Mouse (Mus musculus): ENCODE results near the gene Edil3.
"Not testable (repeated sequence)": the region's sequence is repeated elsewhere in the genome, so short reads cannot be mapped to it uniquely, and the experiment has no call there.

Edil3 gene

DNA sequence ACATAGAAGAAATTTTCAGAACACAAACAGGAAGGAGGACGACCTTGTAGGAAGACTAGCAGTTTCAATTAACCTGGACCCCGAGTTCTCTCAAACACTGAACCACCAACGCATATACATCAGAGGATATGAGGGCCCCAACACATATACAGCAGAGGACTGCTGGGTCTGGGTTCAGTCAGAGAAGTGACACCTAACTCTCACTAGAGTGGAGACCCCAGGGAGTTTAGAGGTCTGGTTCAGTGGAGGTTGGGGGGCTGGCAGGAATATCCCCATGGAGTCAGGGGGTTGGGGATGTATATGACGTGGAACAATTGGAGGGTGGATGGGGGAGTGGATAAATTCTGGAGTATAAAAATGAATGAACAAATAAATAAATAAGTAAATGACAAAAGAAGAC lies 151.1 kb downstream of the Edil3 start:
- DNase-seq (ENCODE audit: low spot score) = no peak

DNA sequence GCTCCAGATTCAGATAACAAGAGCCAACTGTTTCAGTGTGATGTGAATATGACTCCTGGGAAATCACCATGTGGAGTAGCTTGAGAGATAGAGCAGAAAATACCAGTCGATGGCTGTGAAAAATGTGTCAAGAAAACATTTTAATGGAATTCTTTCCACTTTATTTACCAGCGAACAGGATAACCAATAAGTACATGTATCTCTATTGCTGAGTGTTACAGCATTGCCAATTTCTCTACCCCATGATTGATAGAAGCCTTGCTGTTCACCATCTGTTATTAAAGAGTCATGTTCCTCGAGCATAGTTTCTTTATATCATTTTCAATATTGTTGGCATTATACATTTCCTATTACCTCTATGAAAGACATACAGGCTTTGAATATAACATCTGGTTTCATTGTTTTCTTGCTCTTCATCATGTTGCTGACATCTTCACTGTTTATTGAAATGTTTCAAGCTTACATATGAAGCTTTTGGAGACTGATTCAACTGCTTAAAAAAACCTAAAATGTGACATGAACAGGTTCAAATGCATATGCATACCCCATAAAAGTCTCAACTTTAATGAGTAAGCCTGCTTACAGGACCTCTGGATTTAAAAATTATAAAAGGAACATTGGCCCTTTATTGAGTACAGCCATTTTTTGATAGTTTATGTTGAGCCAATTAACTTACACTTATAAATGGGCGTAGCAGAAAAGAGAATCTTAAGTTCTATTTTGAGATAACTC lies 186.6 kb downstream of the Edil3 start:
- no peak for DNase-seq (ENCODE audit: low spot score)

DNA sequence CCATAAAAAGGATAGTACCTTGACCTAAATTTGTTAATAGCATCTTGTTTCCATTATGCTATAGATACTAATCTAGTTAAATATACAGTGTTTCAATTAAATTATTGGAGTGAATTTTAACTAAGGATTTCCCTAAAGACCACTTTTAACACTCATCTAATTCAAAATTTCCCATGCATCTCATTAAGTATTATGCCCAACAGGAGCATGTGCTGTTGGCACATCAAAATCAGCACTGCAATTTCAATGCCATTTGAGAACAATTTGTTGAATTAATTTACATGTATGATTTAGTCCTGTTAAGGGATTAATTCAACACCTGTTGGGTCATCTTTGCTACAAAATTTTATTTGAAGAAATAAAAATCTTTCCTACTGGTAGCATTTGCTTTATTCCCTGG lies 191.2 kb downstream of the Edil3 start:
- no peak for DNase-seq (ENCODE audit: low spot score)

DNA sequence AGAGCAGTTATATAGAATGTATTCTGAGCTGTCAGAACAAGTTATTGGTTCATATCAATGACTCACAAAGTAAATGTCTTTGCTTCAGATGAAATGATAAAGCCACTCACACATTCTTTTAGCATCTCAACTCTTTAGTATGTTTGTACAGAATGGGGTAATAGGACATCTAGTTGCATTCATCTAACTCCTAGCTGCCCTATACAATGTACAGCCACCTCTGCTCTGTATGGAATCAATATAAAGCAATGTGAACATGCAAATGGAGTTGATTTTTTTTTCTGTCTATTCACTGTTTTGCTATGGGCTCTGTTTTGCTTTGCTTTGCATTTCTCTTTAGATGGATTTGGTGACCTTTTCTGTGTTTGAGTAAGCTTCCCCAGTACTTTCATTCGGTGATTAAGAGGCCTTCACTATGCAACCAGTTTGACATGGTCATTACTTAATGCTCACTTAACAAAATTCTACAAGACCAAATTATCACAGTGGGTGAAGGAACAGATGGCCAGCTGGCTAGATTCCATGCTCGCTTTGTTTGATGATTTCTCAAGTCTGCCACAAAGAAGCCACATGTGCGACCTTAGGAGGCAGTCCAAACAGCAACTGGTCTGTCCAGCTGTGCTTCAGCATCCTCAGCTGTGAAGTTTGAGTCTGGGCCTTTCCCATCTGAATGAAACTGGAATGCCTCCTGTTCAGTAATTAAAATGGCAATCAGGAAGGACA lies 208.7 kb downstream of the Edil3 start:
- DNase-seq (ENCODE audit: low spot score) = no peak

DNA sequence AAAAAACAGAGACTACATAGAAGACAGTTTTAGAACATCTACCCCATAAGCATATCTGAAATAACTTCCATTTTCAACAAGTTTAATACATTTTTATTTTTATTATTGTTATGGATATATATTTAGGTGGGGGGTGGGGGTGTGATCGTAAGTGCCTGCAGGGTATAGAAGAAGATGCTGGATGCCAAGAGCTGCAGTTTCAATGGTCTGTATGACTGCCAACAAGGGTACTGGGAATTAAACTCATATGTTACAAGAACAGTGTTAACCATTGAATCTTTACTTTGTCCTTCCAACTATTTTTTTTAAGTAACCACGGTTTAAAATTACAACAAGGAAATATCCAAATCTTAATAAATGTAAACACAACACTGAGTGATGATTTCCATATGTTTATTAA lies 214.4 kb downstream of the Edil3 start:
- DNase-seq (ENCODE audit: low spot score) = no peak

DNA sequence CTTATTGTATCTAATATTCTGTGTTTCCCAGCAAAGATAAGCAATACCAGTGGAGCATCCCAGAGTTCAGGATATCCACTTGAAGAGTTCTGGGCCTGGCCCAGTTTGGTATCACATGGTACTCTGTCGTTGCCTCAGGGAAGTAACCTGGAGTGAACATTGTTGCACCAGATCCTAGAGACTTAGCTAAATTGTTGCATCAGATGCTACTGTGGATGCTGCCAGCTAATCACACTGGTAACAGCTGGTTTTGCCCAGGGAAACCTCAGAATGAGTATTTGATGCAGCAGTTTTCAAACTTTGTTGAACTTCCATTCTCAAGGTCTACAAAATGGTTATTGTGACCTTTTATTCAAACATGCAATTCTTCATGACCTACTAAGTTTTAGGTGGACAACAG lies 220.2 kb downstream of the Edil3 start:
- no peak for DNase-seq (ENCODE audit: low spot score)

DNA sequence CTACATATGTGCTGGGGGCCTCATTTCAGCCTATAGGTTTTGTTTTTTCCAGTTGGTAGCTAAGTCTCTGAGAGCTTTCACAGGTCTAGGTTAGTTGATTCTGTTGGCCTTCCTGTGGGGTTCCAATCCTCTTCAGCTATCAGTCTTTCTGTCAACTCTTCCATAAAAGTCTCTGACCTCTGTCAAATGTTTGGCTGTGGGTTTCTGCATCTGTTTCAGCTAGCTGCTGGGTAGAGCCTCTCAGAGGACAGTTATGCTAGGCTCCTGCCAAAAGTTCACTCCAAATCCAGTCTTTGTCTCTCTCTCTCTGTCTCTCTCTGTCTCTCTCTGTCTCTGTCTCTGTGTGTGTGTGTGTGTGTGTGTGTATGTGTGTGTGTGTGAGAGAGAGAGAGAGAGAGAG lies 248.9 kb downstream of the Edil3 start:
- not testable (repeated sequence) for DNase-seq (ENCODE audit: low spot score)

DNA sequence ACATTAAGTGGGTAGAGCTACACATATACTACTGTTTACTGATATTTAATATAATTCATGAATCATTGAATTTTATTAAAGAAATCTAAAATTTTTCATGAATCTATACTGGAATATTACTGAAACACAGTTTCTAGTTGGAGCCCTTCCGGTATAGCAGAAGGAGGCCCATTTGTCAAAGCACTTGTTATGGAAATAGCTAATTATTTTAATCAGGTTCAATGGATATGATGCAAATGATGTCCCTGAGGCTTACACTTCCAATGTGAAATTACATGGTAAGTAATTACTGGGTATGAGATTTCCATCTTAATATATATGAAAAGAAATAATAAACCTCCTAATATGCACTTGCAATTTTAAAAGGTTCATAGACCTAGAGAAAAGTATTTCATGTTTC lies 254.9 kb downstream of the Edil3 start:
- no peak for DNase-seq (ENCODE audit: low spot score)

DNA sequence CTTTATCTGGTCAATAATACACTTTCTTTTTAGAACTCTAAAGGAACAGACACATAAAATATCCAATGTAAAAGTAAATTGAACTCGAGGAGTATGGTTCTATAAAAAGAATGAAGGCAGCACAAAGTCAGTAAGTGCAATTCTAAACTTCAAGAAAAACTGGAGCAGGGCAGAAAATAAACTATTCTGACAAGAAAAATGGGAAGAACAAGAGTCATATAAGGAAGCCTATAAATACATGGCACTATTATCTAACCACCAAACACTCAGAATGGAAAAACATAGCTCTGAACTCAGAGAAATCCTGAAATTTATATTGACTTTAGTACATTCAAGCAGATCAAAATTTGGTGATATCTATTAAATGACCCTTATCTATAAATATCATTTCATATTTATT lies 284.6 kb downstream of the Edil3 start:
- DNase-seq (ENCODE audit: low spot score) = no peak

DNA sequence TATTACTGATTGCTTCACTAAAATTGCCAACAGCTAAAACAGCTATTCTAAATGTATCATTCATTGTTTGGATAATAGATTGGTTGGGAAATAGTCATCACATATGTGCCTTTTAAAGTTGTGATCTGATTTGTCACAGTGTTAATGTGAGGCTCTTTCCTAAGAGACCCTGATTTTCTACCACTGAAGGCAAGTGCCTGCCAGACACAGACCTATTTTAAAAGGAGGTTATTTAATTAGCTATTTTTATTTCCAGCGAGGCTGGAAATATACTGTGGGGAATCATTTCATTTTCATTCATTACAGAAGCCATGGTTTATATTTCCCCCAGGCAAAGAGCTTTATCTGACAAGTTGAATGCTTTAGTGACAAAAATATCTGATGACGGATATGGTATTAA lies 296.3 kb downstream of the Edil3 start:
- no peak for DNase-seq (ENCODE audit: low spot score)

DNA sequence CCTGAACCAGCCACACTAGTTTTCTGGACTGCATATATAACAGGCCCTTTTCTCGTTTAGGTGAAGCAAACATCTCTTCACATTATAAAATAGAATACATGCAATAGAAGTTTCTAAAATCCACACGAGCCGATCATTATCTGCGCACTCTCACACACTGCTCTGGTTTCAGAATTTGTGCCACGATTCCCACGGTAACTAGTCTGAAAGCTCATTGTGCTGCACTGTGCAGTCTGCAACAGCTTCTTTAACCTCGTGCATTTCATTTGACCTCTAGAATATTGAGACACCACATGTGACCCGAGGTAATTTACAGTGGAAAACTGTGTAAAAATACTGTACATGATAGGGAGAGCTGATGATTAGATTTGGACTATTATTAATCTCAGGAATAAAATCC lies 298.5 kb downstream of the Edil3 start:
- DNase-seq (ENCODE audit: low spot score) = no peak

DNA sequence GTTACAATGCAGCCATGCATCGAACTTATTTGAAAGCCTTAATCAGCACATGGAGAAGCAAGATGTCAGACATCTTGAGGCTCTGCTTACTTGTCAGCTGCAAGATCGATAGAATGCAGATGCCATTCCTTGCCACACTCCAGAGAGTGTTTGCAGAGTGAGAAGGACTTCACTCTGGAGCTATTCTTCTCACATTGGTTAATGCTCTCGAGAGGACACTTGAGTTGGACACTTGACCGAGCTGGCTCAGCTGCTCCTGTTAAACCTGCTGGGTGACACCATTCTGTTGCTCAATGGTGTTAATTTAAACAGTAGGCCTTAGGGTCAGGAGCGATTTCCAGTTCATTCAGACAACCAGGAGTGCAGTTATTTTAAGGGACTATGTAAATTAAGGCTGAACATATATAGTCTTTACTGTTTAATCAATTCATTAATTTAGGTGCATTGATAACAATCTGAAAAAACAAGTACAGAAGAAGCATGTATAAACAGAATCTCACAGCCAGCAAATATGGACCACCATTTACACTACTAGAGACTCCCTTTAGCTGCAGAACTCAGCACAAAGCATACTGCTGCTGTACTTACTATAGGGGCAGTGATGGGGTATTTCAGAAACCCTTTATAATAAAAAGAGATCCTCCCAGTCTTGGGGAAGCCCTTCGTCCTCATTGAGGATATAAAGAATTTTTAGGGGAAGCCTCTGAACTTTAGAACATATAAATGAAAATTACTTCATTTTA lies 301.4 kb downstream of the Edil3 start:
- no peak for DNase-seq (ENCODE audit: low spot score)

DNA sequence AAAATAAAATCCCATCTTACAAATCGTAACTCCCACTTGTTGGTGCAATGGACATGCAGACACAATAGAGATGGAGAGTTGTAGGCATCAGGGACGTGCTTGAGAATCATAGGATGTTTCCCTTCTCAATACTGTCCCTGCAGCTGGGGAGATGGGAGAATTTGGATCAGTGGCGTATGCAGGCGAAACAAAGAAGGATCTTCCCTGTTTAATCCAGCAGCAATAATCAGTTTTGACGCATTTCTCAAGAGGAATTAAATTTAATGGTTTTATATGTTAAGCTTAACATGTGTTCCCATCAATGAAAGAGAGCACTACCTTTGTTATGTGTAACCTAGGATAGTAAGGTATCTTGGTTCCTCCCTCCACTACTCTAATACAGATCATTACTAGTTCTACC lies 302.1 kb downstream of the Edil3 start:
- DNase-seq (ENCODE audit: low spot score) = no peak

DNA sequence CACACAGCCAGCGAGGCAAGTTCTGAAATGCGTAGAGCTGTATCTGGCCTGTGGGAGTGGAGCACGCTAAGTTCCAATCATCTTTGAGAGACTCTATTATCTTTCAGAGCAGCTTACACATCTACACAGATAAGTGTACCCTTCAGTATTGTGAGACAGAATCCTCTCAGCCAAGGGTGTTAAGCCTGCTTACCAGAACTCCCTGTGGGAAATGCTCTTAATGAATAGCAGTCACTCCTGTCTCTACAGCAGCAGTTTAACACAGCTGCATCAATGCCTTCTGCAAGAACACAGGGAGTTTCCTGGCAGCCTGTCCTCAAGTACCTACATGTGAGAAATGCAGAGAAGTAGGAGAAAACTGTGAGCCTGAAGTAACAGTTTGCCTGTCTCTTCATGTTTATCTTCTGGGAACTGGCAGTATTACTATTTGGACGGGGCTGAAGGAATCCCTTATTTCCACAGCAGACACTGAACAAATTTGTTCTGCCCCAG lies 324.8 kb downstream of the Edil3 start:
- no peak for DNase-seq (ENCODE audit: low spot score)

DNA sequence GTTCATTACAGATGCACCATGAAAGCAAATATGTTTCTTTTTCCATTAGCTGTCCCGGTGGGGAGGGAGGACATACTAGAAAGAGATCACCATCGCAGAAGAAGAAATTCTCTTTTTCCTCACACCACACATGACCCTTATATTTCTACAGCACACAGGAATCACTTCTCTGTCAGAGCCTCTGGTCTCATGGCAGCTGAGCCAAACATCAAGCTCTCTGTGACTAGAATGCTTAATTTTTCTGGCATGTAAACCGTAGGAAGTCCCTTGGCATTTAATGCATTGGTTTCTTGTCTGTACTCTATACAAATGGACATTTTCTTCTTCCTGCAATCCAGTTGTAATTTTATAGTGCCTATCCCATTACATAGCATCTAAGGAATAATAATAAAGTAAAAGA lies 330.6 kb downstream of the Edil3 start:
- DNase-seq (ENCODE audit: low spot score) = no peak

DNA sequence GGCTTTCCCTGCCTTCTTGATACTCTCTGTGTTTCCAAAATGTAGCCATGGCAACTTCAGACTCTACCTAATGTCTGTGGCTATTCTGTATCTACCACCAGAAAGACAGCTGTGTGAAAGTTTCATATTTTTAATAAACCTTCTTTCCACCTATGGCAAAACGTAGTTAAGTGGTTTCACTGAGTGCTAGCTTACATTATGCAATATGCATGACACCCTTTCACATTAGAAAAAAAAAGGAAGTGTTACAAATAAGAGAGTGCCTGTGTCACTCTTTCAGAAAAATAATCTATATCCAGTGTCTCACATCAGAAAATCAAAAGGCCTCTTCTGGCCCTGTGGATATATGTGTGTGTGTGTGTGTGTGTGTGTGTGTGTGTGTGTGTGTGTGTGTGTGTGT lies 346.7 kb downstream of the Edil3 start:
- no peak for DNase-seq (ENCODE audit: low spot score)

DNA sequence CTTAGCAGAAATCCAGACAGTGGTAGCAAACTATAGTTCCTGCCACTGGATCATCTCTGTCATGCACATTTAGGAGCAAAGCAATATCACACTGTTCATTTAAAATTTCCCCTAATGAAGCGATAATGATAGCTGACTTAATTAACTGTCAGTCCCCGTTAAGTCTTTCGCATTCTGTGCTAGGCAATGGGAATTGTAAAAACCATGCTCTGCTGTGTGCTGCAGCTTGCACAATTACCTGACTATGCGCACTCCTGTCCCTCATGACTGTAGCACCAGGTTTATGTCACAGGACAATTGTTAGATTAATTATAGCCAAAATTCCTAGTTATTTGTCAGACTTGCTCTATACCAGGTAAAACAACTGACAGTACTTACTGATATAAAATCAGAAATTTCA lies 348.8 kb downstream of the Edil3 start:
- no peak for DNase-seq (ENCODE audit: low spot score)

DNA sequence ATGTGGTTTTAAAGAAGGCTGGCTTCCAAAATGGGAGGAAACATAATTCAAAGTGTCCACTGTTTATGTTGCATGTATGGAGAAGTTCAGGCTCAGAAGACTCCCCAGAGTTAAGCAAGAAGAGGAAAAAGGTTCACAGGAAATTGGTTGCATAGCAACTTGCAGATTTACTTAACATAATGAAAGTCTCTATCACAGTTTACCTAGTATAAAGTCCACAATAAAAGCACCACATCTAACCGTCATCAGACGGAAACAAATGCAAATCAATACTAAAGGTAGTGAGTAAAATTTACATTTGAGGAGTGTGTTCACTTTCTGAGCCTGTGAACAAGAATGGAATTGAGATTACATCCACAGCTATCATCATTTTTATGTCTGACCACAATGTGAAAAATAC lies 353.9 kb downstream of the Edil3 start:
- DNase-seq (ENCODE audit: low spot score) = no peak

DNA sequence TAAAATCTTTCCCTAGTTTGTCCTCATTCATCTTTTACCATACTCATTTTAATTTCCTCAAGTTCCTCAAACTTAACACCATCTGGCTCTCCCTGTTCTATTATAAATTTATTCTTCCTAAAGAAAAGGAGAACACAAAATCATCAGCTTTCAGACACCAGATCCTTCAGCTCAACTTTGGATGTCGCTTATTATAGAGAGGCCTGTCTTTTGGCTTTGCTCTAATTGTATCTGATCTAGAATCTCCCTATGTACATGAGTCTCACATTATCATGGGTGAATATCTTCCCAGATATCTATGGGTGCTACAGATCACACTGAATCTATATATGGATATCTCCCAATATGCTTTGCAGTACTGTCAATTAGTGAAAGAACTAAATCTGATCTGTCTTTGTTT lies 367.8 kb downstream of the Edil3 start:
- no peak for DNase-seq (ENCODE audit: low spot score)

DNA sequence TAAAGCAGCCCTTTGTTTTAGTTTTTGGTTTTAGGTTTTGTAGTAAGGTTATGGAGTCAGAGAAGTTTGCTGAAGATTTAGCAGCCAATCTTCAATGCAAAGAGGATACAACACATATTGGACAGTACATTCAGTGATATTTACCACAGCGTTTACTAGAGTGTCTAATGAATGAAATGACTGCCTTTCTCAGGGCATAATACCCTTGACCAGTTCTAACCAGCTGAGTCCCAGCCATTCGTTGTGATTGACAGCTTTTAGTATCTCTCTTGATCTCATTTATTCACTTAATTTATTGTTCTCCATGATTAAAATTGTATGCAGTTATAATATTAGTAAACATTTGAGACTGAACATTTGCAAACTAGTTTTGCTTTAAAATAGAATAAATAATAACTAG lies 375.7 kb downstream of the Edil3 start:
- DNase-seq (ENCODE audit: low spot score) = no peak

DNA sequence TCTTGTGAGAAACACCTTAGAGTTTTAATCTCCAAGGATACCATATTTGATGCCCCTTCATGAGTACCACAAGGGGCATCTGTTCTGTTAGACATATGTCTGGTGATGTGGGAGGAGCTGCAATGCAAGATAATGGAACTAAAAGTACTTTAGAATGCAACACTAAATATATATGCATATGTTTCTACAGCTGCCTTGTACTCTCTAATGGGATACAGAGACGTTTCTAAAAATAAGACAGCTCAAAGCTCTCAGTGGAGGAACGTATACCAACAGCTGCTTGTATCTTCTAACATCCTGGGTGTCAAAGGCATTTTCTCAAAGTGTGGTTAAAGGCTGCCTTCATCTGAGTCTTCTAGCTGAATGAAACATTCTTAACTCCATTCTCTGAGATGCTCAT lies 378.0 kb downstream of the Edil3 start:
- no peak for DNase-seq (ENCODE audit: low spot score)

DNA sequence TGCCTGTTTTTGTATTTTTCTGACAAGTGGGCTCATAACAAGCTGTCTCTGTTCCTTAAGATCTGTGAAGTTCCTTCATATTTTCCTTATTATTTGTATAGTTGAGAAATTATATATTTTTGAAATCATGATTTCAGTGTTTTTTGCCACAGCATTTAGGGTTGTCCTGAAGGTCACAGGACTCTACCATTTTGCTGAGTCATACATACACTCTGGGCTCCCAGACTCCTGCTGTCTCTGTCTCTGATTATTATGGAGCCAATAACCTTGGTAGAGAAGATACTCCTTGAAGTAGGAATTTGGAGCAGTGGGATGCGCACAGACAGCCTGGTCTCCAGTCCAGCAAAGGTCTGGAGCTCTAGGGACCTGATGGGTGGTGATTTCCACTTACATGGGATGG lies 416.8 kb downstream of the Edil3 start:
- no peak for DNase-seq (ENCODE audit: low spot score)

DNA sequence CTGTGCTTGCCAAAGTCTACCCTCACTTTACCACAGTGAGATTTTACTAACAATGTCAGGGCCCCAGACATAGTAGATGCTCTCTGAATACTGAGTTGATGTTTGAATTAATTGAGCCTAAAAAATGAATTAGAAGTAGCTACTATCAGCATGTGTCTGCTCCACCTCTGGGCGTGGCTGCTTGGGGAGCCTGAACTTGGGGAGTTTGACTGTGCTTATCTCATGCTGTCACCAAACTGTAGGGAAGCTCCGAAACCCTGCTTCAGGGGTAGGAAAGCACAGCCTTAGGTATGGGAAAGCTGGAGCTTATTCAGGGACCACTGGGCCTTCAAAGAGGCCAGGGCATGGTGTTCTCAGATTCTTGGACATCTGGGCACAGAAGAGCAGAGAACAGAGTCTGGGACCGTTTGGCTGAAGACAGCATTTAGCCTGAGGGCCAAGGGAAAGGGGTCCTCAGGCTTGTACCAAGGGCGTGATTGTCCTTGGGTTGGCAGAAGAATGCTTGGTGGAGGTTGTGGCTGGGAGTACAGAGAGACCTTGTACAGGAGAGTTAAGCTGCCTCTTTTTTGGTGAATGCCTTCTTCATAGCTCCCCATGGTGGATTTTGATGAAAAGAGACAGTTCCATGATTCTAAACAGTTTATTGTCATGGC lies 432.8 kb downstream of the Edil3 start:
- DNase-seq (ENCODE audit: low spot score) = no peak

Data from testis, postnatal 10 days (tissue).